Mouse (Mus musculus): Measurements from ENCODE around the gene Tmem150a. TPM values are rescaled to one million over a fixed set of nuclear protein-coding genes. Genes with fewer than 3 reads are reported as not detected.
A peak's percentile ranks its signal among the peaks of the same experiment; 100 is the strongest.

Gene Tmem150a
- polyA plus RNA-seq, 1 experiment = 19.5 TPM

- WGBS = 90% methylated on average over 3 of the region's 3 CpGs
Observed at GRCm38 (mm10) chr6:72322936-72323335, 32.3 kb upstream of the Tmem150a start.

GRCm38 (mm10) chr6:72323786-72324508 is 31.3 kb upstream of the Tmem150a start:
- Histone ChIP-seq H3K27me3 (ENCODE audit: control insufficient read depth, insufficient read depth, low read length) (no peaks in the 10 kb centered on the region), H3K27ac (ENCODE audit: insufficient read depth, low read length) (no peak overlapping the region), H3K4me3 (replicated peaks; ENCODE audit: insufficient read depth, low read depth, low read length) (no peak overlapping the region), H3K4me1 (ENCODE audit: control insufficient read depth, insufficient read depth, low read length) (no peaks in the 10 kb centered on the region)
- DNase-seq = no peak
- no peak for TF ChIP-seq CTCF (IDR thresholded peaks at IDR 0.05; ENCODE audit: borderline replicate concordance, insufficient read depth, low read depth, low read length)
- no peak for TF ChIP-seq POLR2A (IDR thresholded peaks at IDR 0.05; ENCODE audit: borderline replicate concordance, insufficient read depth, low read length)
- WGBS = 91% methylated on average over 6 of the region's 6 CpGs

More at GRCm38 (mm10) chr6:72322936-72323335, 32.3 kb upstream of the Tmem150a start:
- H3K27ac ChIP-seq (ENCODE audit: insufficient read depth, low read length) = no peak overlapping the region
- no peaks in the 10 kb centered on the region for H3K27me3 ChIP-seq (ENCODE audit: control insufficient read depth, insufficient read depth, low read length)
- no peaks in the 10 kb centered on the region for H3K4me1 ChIP-seq (ENCODE audit: control insufficient read depth, insufficient read depth, low read length)
- H3K4me3 ChIP-seq (replicated peaks; ENCODE audit: insufficient read depth, low read depth, low read length) = no peak overlapping the region
- TF ChIP-seq POLR2A (IDR thresholded peaks at IDR 0.05; ENCODE audit: borderline replicate concordance, insufficient read depth, low read length) (no peak), CTCF (IDR thresholded peaks at IDR 0.05; ENCODE audit: borderline replicate concordance, insufficient read depth, low read depth, low read length) (no peak)
- no peak for DNase-seq

DNA sequence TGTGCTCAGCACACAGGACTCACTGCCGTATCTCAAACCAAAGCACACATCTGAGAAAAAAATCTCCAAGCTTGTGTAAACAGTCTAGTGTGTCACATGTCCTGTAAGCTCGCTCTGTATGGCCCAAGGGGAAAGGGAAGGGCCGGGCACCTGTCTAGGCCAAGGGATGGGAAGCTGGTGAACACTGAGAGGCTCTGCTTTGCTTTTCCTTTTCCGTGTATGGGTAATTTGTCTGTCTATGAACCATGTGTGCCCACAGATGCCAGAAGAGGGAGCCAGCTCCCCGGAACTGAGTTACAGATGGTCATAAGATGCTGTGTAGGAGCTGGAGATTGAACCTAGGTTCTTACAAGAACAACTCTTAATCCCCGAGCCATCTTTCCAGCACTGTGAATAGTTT is 29.0 kb upstream of the Tmem150a start:
- WGBS = 74% methylated on average over 6 of the region's 6 CpGs
- H3K27ac ChIP-seq (ENCODE audit: insufficient read depth, low read length) = no peak overlapping the region
- H3K4me1 ChIP-seq (ENCODE audit: control insufficient read depth, insufficient read depth, low read length) = no peaks in the 10 kb centered on the region
- no peak overlapping the region for H3K4me3 ChIP-seq (replicated peaks; ENCODE audit: insufficient read depth, low read depth, low read length)
- peak; percentile 19; the same call in 1 of the 2 replicates for TF ChIP-seq CTCF (IDR thresholded peaks at IDR 0.05; ENCODE audit: borderline replicate concordance, insufficient read depth, low read depth, low read length)
- TF ChIP-seq POLR2A (IDR thresholded peaks at IDR 0.05; ENCODE audit: borderline replicate concordance, insufficient read depth, low read length) = no peak
- DNase-seq = no peak
- no peaks in the 10 kb centered on the region for H3K27me3 ChIP-seq (ENCODE audit: control insufficient read depth, insufficient read depth, low read length)

DNA sequence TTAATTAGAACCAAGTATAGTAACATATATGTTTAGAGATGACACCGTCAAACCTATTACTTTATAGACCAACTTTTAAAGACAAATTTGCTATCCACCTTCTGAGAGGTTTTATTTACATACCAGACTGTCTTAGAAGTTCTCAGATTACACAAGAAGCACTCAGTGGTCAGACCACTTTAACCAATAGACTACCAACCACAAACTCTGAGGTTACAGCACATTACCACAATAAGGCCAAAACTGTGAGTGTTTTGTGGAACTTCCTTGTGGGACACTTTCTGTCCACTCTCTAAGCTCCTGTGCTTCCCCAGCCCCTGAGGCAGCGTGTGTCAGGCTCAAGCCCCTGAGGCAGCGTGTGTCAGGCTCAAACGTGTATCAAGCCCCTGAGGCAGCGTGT is 26.2 kb upstream of the Tmem150a start:
- TF ChIP-seq POLR2A (IDR thresholded peaks at IDR 0.05; ENCODE audit: borderline replicate concordance, insufficient read depth, low read length) (no peak), CTCF (IDR thresholded peaks at IDR 0.05; ENCODE audit: borderline replicate concordance, insufficient read depth, low read depth, low read length) (no peak)
- DNase-seq = no peak
- 94% methylated on average over 5 of the region's 5 CpGs for WGBS
- H3K4me3 ChIP-seq (replicated peaks; ENCODE audit: insufficient read depth, low read depth, low read length) = no peak overlapping the region
- no peaks in the 10 kb centered on the region for H3K4me1 ChIP-seq (ENCODE audit: control insufficient read depth, insufficient read depth, low read length)
- no peak overlapping the region for H3K27ac ChIP-seq (ENCODE audit: insufficient read depth, low read length)
- no peaks in the 10 kb centered on the region for H3K27me3 ChIP-seq (ENCODE audit: control insufficient read depth, insufficient read depth, low read length)

DNA sequence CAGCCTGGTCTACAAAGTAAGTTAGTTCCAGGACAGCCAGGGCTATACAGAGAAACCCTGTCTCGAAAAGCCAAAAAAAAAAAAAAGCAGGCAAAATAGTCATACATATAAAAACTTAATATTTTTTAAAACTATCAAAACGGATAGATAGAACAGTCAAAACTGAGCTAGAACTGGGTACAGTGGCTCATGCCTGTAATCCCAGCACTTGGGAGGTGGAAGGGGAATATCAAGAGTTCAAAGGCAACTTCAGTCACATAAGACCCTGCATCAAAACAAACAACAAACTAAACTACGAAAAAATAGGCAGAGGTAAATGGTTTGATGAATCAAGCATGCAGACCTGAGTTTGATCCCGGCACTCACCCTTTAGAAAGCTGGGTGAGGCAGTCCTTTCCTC is 25.1 kb upstream of the Tmem150a start:
- 92% methylated on average over 4 of the region's 4 CpGs for WGBS
- Histone ChIP-seq H3K4me3 (replicated peaks; ENCODE audit: insufficient read depth, low read depth, low read length) (no peak overlapping the region), H3K27ac (ENCODE audit: insufficient read depth, low read length) (no peak overlapping the region), H3K27me3 (ENCODE audit: control insufficient read depth, insufficient read depth, low read length) (no peaks in the 10 kb centered on the region), H3K4me1 (ENCODE audit: control insufficient read depth, insufficient read depth, low read length) (no peaks in the 10 kb centered on the region)
- TF ChIP-seq POLR2A (IDR thresholded peaks at IDR 0.05; ENCODE audit: borderline replicate concordance, insufficient read depth, low read length) = no peak
- TF ChIP-seq CTCF (IDR thresholded peaks at IDR 0.05; ENCODE audit: borderline replicate concordance, insufficient read depth, low read depth, low read length) = no peak
- DNase-seq = no peak

- Histone ChIP-seq H3K4me3 (replicated peaks; ENCODE audit: insufficient read depth, low read depth, low read length) (no peak overlapping the region), H3K4me1 (ENCODE audit: control insufficient read depth, insufficient read depth, low read length) (no peaks in the 10 kb centered on the region), H3K27ac (ENCODE audit: insufficient read depth, low read length) (no peak overlapping the region), H3K27me3 (ENCODE audit: control insufficient read depth, insufficient read depth, low read length) (no peaks in the 10 kb centered on the region)
- no peak for DNase-seq
- WGBS = 80% methylated on average over 5 of the region's 5 CpGs
- no peak for TF ChIP-seq CTCF (IDR thresholded peaks at IDR 0.05; ENCODE audit: borderline replicate concordance, insufficient read depth, low read depth, low read length)
- TF ChIP-seq POLR2A (IDR thresholded peaks at IDR 0.05; ENCODE audit: borderline replicate concordance, insufficient read depth, low read length) = no peak
Observed at GRCm38 (mm10) chr6:72333111-72333510, 22.1 kb upstream of the Tmem150a start.

- no peaks in the 10 kb centered on the region for H3K27me3 ChIP-seq (ENCODE audit: control insufficient read depth, insufficient read depth, low read length)
- H3K4me1 ChIP-seq (ENCODE audit: control insufficient read depth, insufficient read depth, low read length) = no peaks in the 10 kb centered on the region; the same call in 1 of the 2 replicates
- H3K4me3 ChIP-seq (replicated peaks; ENCODE audit: insufficient read depth, low read depth, low read length) = no peak overlapping the region
- 58% methylated on average over 2 of the region's 2 CpGs for WGBS
- H3K27ac ChIP-seq (ENCODE audit: insufficient read depth, low read length) = no peak overlapping the region
- no peak for TF ChIP-seq POLR2A (IDR thresholded peaks at IDR 0.05; ENCODE audit: borderline replicate concordance, insufficient read depth, low read length)
- no peak for DNase-seq
Observed at GRCm38 (mm10) chr6:72340481-72340880, 14.8 kb upstream of the Tmem150a start.

DNA sequence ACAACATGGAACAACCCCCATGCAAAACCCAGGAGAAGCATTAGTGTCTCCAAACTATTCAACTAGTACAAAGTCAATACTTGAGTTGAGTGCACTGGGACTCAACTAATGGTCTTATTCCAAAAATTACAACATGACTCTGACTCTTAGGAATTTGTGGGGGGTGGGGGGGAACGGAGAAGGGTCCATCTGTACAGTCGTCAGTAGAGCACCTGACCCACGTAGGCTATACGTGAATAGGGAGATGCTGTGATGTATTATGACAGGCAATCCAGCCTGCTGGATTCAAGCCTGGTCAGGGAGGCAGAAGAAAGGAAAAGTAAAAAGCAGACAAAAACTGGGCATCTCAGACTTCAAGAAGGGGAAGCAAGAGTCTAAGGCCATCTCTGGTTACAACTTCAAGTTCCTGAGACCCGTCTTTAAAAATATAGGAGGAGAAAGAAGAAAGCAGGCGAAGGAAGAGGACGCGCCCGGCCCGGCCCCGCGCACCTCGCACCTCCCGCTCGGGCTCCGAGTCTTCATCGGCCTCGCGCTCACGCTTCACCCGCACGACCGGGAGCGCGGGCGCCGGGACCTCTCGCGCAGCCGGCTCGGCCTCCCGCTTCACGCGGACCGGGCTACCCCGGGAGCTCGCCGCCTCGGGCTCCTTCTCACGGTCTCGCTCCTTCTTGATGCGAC is 10.7 kb upstream of the Tmem150a start:
- DNase-seq = no peak
- no peak for TF ChIP-seq CTCF (IDR thresholded peaks at IDR 0.05; ENCODE audit: borderline replicate concordance, insufficient read depth, low read depth, low read length)
- TF ChIP-seq POLR2A (IDR thresholded peaks at IDR 0.05; ENCODE audit: borderline replicate concordance, insufficient read depth, low read length) = no peak
- Histone ChIP-seq H3K27me3 (ENCODE audit: control insufficient read depth, insufficient read depth, low read length) (no peaks in the 10 kb centered on the region), H3K4me3 (replicated peaks; ENCODE audit: insufficient read depth, low read depth, low read length) (peak overlapping the region; percentile 84), H3K4me1 (ENCODE audit: control insufficient read depth, insufficient read depth, low read length) (peaks cover 13% of the 10 kb centered on the region), H3K27ac (ENCODE audit: insufficient read depth, low read length) (0 out of 2 replicates have a peak overlapping the region, but pooled peaks have one; percentile 37)
- WGBS = 1% methylated on average over 42 of the region's 42 CpGs

Measured in cerebellum, adult 2 months (tissue).